Mouse (Mus musculus) CD4-positive helper T cell, adult 2 months (primary cell): ENCODE measurements around the gene Erc2.
"Not testable (repeated sequence)": the region's sequence is repeated elsewhere in the genome, so short reads cannot be mapped to it uniquely, and the experiment has no call there.

ENCODE experiments used
- DNase-seq: peaks from one replicate; pipeline ENCODE4 v3.0.0-alpha.2; 2012; ENCODE audit warnings: low read depth, missing footprints, low spot score

Gene Erc2

DNA sequence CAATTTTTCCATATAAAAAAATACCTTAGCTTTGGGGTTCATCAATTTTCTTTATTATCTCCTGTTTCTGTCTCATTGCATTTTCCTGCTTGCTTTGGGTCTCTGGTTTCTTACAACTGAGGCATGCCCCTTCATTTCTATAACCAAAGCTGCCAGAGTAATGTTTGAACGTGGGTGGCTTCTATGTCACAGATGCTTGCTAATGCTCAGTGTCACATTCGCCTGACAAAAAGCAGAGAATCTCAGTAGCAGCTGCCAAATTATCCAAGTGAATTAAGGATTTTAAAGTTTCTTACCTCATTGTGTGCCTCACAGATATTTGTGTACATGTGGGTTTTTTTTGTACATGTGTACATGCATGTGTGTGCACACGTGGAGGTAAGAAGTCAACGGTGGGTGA lies 210.0 kb downstream of the Erc2 start:
- DNase-seq: no peak

GRCm38 (mm10) chr14:27835351-27835750 lies 213.1 kb downstream of the Erc2 start:
- DNase-seq: no peak

DNA sequence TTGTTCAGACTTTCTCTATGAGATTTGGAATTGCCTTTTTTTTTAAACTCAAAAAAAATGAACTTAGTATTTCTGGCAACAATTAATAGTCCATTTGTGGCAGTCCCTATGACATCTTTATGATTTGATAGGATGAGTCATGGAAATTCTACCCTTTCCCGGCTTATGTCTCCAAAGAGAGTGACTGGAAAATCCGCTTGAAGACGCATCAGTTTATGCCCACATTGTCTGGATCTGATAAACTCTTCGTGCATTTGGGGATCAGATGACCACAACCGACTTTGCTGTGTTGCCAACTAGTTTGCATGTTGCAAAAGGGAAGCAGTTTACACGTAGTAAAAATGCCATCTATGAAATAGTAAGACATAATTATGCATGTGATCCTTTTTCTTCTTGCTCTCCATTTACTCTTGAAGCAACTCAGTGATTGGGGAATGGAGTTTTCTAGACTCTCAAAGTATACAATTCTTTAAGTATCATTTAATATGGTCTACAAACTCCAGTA lies 215.4 kb downstream of the Erc2 start:
- DNase-seq: no peak

- DNase-seq: no peak
These were observed 217.9 kb downstream of the Erc2 start for GRCm38 (mm10) chr14:27840120-27840519.

- DNase-seq: no peak
These were observed 224.6 kb downstream of the Erc2 start for GRCm38 (mm10) chr14:27846875-27847274.

DNA sequence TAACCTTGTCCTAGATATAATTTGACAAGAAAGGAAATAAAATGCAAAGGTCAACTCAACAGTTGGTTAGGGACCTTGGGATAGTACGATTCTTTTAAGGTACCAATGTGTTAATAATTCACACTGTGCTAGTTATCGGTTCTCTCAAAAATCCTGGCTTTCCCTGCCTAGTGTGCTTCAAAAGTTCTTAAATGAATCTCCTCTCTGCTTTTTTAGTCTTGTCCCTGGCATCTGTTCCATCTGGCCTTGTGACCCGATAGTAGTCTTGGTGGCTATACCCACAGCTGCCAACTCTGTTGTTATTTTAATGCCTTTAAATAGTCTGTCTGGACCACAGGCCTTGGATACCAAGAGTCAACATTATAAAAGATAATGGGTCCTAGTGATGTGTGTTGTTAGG lies 225.1 kb downstream of the Erc2 start:
- no peak for DNase-seq

GRCm38 (mm10) chr14:27851231-27851630 lies 229.0 kb downstream of the Erc2 start:
- no peak for DNase-seq

- DNase-seq: no peak
These were observed 230.4 kb downstream of the Erc2 start for GRCm38 (mm10) chr14:27852606-27853005.

- DNase-seq: no peak
These were observed 238.3 kb downstream of the Erc2 start for GRCm38 (mm10) chr14:27860371-27861046.

DNA sequence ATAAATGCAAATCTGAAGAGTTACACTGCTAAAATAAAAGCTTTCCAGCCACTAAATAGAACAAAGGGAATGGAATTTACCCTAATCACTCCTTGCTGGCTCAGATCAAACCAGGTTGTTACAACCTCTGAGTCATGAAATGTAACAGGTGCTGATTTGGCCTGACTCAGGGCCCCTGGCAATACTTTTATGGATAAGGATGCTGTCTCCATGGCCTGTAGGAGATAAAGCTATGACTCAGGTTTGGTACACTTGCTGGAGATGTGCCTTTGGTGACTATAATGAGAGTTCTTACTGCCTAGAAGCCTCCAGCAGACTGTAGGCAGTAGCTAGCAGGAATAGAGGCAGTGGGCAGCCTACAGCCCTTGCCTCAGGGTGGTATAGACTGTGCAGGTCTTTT lies 240.1 kb downstream of the Erc2 start:
- DNase-seq: no peak

- DNase-seq: no peak
These were observed 245.2 kb downstream of the Erc2 start for GRCm38 (mm10) chr14:27867386-27867785.

DNA sequence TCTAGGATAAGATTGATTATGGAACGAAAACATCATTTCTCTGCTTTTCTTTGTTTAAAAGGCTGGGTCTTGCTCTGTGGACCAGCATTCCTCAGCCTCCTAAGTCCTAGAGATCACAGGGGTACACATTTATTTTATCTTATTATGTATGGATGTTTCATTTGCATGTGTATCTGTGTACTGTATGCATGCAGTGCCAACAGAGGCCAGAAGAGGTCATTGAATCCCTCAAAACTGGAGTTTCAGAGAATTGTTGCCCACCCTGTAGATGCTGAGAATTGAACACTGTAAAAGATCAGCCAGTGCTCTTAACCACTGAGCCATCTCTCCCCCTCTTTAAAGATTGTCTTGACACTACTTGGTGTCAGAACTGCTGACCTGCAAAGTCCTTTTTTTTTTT lies 251.4 kb downstream of the Erc2 start:
- DNase-seq: no peak

GRCm38 (mm10) chr14:27875991-27876411 lies 253.8 kb downstream of the Erc2 start:
- no peak for DNase-seq

GRCm38 (mm10) chr14:27881972-27882371 lies 259.7 kb downstream of the Erc2 start:
- no peak for DNase-seq

DNA sequence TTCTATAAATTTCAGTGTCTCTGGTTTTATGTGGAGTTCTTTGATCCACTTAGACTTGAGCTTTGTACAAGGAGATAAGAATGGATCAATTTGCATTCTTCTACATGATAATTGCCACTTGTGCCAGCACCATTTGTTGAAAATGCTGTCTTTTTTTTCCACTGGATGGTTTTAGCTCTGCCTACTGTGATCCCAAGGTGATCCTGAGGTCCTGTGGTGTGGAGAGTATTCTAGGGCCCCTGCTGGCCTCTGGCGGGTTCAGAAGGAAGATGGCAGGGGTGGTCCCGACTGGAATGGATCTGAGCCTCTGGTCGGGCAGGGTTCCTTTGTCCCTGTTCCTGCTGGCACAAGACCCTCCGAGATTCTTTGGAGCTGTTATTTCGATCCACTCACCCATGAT lies 264.1 kb downstream of the Erc2 start:
- DNase-seq: not testable (repeated sequence)

GRCm38 (mm10) chr14:27887488-27887887 lies 265.3 kb downstream of the Erc2 start:
- DNase-seq: no peak

DNA sequence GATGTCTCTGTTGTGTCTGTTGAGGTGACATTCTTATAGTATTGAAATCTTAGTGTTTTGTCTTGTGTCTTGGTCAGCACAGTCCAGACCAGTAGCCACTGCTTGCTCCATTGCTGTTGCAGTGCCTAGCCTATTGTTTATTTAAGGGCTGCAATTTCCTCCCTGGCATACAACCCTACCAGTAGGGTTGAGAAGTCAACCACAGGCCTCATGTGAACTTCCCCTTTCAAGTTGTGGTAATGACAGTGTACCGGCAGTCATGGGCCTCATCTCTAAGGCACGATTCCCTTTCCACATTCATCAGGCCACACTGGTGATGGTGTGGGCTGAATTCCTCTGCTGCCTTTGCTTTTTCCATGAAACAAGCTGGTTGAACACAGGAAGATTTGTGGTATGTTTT lies 267.4 kb downstream of the Erc2 start:
- DNase-seq: no peak

GRCm38 (mm10) chr14:27892416-27892815 lies 270.2 kb downstream of the Erc2 start:
- no peak for DNase-seq

- DNase-seq: no peak
These were observed 279.5 kb downstream of the Erc2 start for GRCm38 (mm10) chr14:27901772-27902171.

GRCm38 (mm10) chr14:27921656-27922373 lies 299.6 kb downstream of the Erc2 start:
- no peak for DNase-seq

DNA sequence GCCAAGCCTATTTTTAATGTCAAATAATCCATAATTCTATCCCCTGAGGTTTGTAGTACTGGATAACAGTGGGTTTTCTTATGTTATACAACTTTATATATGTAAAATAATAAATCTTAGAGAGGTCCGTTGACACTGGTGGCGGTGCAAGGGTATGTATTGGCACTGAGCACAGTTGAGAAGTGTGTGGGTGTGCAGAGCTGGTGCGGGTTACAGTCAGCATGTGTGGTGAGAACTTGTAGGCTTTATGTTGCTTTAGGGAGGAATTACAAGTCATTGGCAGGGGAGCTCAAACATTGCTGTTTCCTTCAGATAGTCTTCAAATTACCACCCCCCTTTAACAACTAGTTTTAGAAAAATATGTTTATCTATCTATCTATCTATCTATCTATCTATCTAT lies 305.1 kb downstream of the Erc2 start:
- no peak for DNase-seq

GRCm38 (mm10) chr14:27933533-27933932 lies 311.3 kb downstream of the Erc2 start:
- DNase-seq: no peak

DNA sequence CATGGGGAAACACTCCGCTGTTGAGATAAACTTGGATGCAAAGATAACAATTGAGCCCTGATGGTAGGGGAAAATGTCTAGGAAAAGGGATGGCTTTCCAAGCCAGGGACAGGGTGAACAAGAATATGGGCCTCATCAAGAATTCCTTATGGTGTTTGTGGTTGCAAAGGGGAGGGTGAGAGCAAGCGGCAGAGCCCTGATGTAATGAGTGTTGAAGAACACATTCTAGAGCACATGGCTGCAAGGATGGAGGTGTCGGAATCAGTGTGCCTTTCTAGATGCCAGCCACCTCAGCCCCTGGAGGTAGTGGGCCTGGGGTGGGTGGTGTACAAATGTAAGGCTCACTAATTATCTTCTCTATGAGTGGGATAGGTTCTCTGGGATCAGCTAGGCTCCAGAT lies 313.5 kb downstream of the Erc2 start:
- DNase-seq: no peak
